Mouse (Mus musculus) lung, adult 2 months (tissue): ENCODE measurements around the gene Rad52.

ENCODE experiments used
- CTCF ChIP-seq: fragments of 200-500 bp; IDR thresholded peaks from 2 replicates; pipeline ENCODE4 v1.5.1; 2011; ENCODE audit warnings: mild to moderate bottlenecking, low read length, control low read depth; ENCODE audit not compliant: insufficient read depth
- POLR2A ChIP-seq: fragments of 200-500 bp; IDR thresholded peaks from 2 replicates; pipeline ENCODE4 v1.6.1; 2011; ENCODE audit warnings: low read depth, mild to moderate bottlenecking, control low read depth, low read length, borderline replicate concordance; ENCODE audit errors: extremely low read depth

DNA sequence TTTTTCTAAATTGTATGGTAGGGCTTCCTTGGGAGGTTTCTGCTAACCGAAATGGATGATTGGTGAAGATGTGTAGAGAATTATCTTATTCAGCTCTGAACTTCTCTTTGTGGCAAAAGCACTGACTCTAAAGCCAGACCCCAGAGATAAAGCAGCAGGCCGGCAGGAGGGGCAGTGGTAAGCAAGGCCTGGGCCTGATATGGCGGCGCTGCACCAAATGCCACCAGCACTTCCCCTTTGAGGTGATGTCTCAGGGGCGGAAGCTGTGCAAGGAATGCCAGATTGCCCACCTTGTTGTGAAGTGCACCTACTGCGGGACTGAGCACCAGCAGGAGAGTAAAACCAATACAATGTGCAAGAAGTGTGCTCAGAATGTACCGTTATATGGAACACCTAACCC lies 9.8 kb upstream of the Rad52 start:
- TF ChIP-seq CTCF (no peak), POLR2A (no peak)
